Mouse (Mus musculus) ES-Bruce4 (cell line): ENCODE data around the gene Pkd1l3.

Experiments
- CTCF ChIP-seq: IDR thresholded peaks from one replicate; pipeline ENCODE4 v1.8.1; 2011; ENCODE audit warnings: low read depth, low read length
- EP300 ChIP-seq: IDR thresholded peaks from 2 replicates; pipeline ENCODE4 v1.6.1; 2011; ENCODE audit warnings: low read depth, low read length; ENCODE audit not compliant: insufficient read depth
- POLR2A ChIP-seq: IDR thresholded peaks from one replicate; pipeline ENCODE4 v1.8.1; 2011; ENCODE audit warnings: low read length; ENCODE audit not compliant: insufficient read depth

DNA sequence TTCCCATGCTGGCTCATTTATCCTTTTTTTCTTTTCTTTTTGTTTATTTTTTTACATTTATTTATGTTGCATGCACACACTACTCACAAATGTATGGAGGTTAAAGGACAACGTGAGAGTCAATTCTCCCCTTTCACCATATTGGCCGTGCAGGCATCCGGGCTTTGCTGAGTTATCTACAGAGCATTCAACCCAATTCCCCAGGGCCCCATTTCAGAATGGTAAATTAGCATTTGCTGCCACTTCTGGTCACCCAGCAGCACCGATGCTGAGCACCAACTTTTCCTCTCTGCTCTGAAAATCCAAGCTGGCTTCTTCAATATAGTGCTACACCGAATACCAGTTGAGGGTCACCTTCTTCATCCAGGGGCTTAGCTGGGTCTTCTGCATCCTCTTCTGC lies 24.5 kb downstream of the Pkd1l3 start:
- TF ChIP-seq CTCF (no peak), POLR2A (no peak), EP300 (no peak)
